Mouse (Mus musculus) right cerebral cortex, adult 2 months (tissue): ENCODE data around the gene Abca8b.
"Not testable (repeated sequence)": the region's sequence is repeated elsewhere in the genome, so short reads cannot be mapped to it uniquely, and the experiment has no call there.

Experiments used
- DNase-seq, 2 experiments: peaks; one replicate each; pipeline ENCODE4 v3.0.0; 2021 to 2022; ENCODE audit warnings: low spot score in 2 of 2

The Abca8b gene

GRCm38 (mm10) chr11:109916654-109917053 is 79.0 kb downstream of the Abca8b start:
- DNase-seq: no peak

GRCm38 (mm10) chr11:109913156-109913555 is 82.5 kb downstream of the Abca8b start:
- DNase-seq: not testable (repeated sequence)

- not testable (repeated sequence) for DNase-seq
These were observed 83.5 kb downstream of the Abca8b start for GRCm38 (mm10) chr11:109912118-109912517.

GRCm38 (mm10) chr11:109909801-109910200 is 85.8 kb downstream of the Abca8b start:
- no peak for DNase-seq

- no peak for DNase-seq
These were observed 87.2 kb downstream of the Abca8b start for GRCm38 (mm10) chr11:109908207-109909031.

GRCm38 (mm10) chr11:109907508-109907907 is 88.1 kb downstream of the Abca8b start:
- DNase-seq: no peak

GRCm38 (mm10) chr11:109902616-109903598 is 92.7 kb downstream of the Abca8b start:
- DNase-seq: peak in 1 of 2 experiments; percentile 32

- no peak for DNase-seq
These were observed 95.0 kb downstream of the Abca8b start for GRCm38 (mm10) chr11:109900491-109901241.

- DNase-seq: no peak
These were observed 96.7 kb downstream of the Abca8b start for GRCm38 (mm10) chr11:109898791-109899467.

- no peak for DNase-seq
These were observed 99.6 kb downstream of the Abca8b start for GRCm38 (mm10) chr11:109895952-109896530.

- DNase-seq: no peak
These were observed 100.1 kb downstream of the Abca8b start for GRCm38 (mm10) chr11:109895496-109895895.

GRCm38 (mm10) chr11:109893894-109894804 is 101.5 kb downstream of the Abca8b start:
- DNase-seq: no peak

- peak; percentile 21 to 40 for DNase-seq
These were observed 103.7 kb downstream of the Abca8b start for GRCm38 (mm10) chr11:109891989-109892386.

- no peak for DNase-seq
These were observed 104.2 kb downstream of the Abca8b start for GRCm38 (mm10) chr11:109891371-109891988.

GRCm38 (mm10) chr11:109889595-109889994 is 106.0 kb downstream of the Abca8b start:
- DNase-seq: no peak

- no peak for DNase-seq
These were observed 108.9 kb downstream of the Abca8b start for GRCm38 (mm10) chr11:109886757-109887156.

- DNase-seq: no peak
These were observed 110.1 kb downstream of the Abca8b start for GRCm38 (mm10) chr11:109885521-109885920.

GRCm38 (mm10) chr11:109884801-109885200 is 110.8 kb downstream of the Abca8b start:
- no peak for DNase-seq

GRCm38 (mm10) chr11:109884126-109884525 is 111.5 kb downstream of the Abca8b start:
- DNase-seq: no peak
